Mouse (Mus musculus) urinary bladder, postnatal 10 days (tissue): ENCODE measurements around the gene Sept8.

Experiments
- DNase-seq: peaks from one replicate; pipeline ENCODE4 v3.0.0; 2022; ENCODE audit warnings: low spot score

Gene Sept8

GRCm38 (mm10) chr11:53519207-53520121 lies at the start of gene Sept8:
TSS of gene Sept8 (plus strand) at chr11:53519257.
- DNase-seq, result no peak

- DNase-seq, result no peak
Observed at GRCm38 (mm10) chr11:53469294-53469967, 49.6 kb upstream of the Sept8 start.

- peak; percentile 65 for DNase-seq
Observed at GRCm38 (mm10) chr11:53469968-53470695, 48.9 kb upstream of the Sept8 start, which contains the start of gene Gm9837. TSS of gene Gm9837 (minus strand) at chr11:53470479.

- no peak for DNase-seq
Observed at GRCm38 (mm10) chr11:53472709-53473108, 46.3 kb upstream of the Sept8 start.

GRCm38 (mm10) chr11:53475620-53476019 lies 43.4 kb upstream of the Sept8 start:
- DNase-seq, result no peak

GRCm38 (mm10) chr11:53477833-53478232 lies 41.2 kb upstream of the Sept8 start:
- DNase-seq, result no peak

- DNase-seq, result no peak
Observed at GRCm38 (mm10) chr11:53478383-53479170, 40.5 kb upstream of the Sept8 start.

GRCm38 (mm10) chr11:53479171-53479782 lies 39.8 kb upstream of the Sept8 start:
- DNase-seq, result no peak

GRCm38 (mm10) chr11:53479783-53480301 lies 39.2 kb upstream of the Sept8 start, which contains the start of the genes Gm9945 and Sowaha:
TSS of gene Gm9945 (plus strand) at chr11:53480166.
TSS of gene Sowaha (minus strand) at chr11:53480274.
- DNase-seq, result no peak

GRCm38 (mm10) chr11:53481088-53481730 lies 37.8 kb upstream of the Sept8 start:
- DNase-seq, result no peak

- DNase-seq, result no peak
Observed at GRCm38 (mm10) chr11:53483159-53483891, 35.7 kb upstream of the Sept8 start.

GRCm38 (mm10) chr11:53485719-53486118 lies 33.3 kb upstream of the Sept8 start:
- DNase-seq, result no peak

GRCm38 (mm10) chr11:53486351-53486750 lies 32.7 kb upstream of the Sept8 start:
- DNase-seq, result no peak

GRCm38 (mm10) chr11:53486822-53487594 lies 32.0 kb upstream of the Sept8 start:
- DNase-seq, result no peak

GRCm38 (mm10) chr11:53489007-53489406 lies 30.1 kb upstream of the Sept8 start:
- no peak for DNase-seq

- no peak for DNase-seq
Observed at GRCm38 (mm10) chr11:53489421-53489820, 29.6 kb upstream of the Sept8 start.

- no peak for DNase-seq
Observed at GRCm38 (mm10) chr11:53491954-53492401, 27.1 kb upstream of the Sept8 start.

GRCm38 (mm10) chr11:53493243-53493955 lies 25.7 kb upstream of the Sept8 start:
- no peak for DNase-seq
